Mouse (Mus musculus): Measurements from ENCODE around the gene Gm20388.

DNA sequence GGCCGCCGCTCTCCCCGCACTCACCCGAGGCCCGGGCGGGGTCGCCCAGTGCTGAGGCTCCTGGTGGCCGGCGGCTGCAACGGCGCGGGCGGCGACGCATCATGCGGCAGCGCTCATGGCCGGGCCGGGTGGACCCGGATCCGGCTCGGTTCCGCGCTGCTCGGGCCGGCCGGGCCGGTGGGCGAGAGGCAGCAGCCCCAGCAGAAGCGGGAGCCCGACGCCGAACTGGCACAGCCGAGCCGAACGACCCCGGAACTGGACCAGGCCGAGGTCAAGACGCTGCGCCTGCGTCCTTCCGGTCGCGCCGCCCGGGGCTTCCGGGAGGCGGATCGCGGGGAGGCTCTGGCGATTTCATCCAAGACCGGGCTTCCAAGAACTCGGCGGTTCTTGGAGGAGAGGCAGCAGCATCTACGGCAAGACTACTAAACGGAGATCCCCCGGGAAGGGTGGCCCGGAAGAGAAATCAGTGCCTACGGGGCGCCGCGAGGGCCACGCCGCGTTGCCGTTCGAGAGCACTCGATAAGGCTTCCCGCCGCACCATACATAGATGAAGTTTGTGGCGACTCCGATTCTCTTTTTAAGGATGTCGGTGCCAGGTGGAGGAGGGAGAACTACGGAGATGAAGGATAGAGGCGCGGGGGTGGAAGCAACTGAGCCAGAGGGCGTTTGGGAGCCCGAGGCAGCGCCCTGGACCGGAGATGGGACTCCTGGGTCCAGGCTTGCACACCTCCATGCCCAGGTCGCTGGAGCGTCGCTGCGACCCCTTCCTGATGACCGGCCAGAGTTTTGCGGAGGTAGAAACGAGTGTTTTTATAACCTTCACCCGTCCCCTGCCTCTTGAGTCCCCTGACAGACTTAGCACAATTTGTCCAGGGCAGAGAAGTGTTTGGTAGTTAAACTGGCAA is 190.7 kb downstream of the Gm20388 start, which contains the start of gene Zdhhc7:
- TF ChIP-seq POLR2A (IDR thresholded peaks at IDR 0.05; ENCODE audit: borderline replicate concordance, insufficient read depth, low read length), result peak; percentile 69; the same call in 1 of the 2 replicates
- TF ChIP-seq CTCF (IDR thresholded peaks at IDR 0.05; ENCODE audit: borderline replicate concordance, insufficient read depth, low read depth, low read length), result no peak
